Mouse (Mus musculus): ENCODE measurements around the gene Gpcpd1.

Gene Gpcpd1

DNA sequence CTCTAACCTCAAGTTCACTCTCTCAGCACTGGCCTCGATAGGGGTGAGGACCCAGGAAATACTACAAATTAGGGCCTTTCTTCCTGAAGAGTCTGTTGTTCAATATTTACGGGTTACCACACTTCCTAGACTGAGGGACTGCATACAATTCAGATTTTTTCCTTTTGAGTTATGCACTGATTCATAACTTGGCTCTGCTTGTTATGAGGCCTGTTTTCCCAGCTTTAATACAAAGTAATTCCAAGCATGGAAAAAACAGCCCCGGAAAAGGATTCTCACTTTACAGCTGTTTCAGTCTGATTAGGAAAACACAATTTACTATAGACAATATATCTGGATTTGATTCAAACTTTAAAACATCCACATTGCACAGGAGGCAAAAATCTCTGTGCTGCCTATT lies 1.5 kb downstream of the Gpcpd1 start:
- DNase-seq (ENCODE audit: low spot score in 2 of 2): no peak

GRCm38 (mm10) chr2:132584191-132584590 lies 3.3 kb downstream of the Gpcpd1 start:
- no peak for DNase-seq (ENCODE audit: low spot score in 2 of 2)

DNA sequence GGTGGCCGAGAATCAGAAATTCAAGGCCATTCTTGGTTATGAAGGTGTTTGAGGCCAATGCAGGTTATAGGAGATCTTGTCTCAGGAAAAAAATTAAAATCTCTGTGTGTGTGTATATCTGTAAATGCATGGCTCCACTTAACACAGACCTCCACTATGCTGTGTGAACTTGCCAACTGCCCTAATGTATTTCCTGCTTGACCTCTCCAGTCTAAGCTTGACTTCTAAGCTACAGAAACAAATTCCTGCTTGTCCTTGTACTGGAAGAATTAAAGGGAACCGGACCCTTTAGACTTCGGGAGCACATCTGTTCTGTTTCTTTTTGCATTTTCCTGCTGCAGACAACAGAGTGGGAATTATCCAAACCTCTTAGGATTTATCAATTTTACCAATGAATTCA lies 4.4 kb downstream of the Gpcpd1 start:
- no peak for DNase-seq (ENCODE audit: low spot score in 2 of 2)

- no peak for DNase-seq (ENCODE audit: low spot score in 2 of 2)
Measured at GRCm38 (mm10) chr2:132582227-132582626, 5.3 kb downstream of the Gpcpd1 start.

GRCm38 (mm10) chr2:132579689-132580088 lies 7.8 kb downstream of the Gpcpd1 start:
- DNase-seq (ENCODE audit: low spot score in 2 of 2): no peak

GRCm38 (mm10) chr2:132578711-132579110 lies 8.8 kb downstream of the Gpcpd1 start:
- no peak for DNase-seq (ENCODE audit: low spot score in 2 of 2)

DNA sequence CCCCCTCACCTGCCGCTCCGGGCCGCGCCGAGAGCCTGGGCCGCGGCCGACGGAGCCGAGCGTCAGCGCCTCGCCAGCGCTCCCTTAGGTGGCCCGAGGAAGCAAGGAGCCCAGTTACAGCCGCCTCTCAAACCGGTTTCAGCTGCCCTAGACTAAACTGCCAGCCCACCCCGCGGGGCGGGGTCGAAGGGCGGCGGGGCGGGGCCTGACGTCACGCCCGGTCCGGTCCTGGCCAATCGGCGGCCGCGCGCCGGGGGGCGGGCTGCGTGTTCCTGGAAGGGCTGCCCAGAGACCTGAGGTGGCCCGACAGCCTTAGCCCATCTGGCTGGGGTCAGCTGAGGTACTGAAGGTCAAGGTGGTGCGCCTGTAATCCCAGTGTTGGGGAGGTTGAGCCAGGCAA lies 9.5 kb downstream of the Gpcpd1 start:
- DNase-seq (ENCODE audit: low spot score in 2 of 2): peak; percentile 95 to 98

- peak; percentile 61 to 64 for DNase-seq (ENCODE audit: low spot score in 2 of 2)
Measured at GRCm38 (mm10) chr2:132577431-132577981, 10.0 kb downstream of the Gpcpd1 start.

DNA sequence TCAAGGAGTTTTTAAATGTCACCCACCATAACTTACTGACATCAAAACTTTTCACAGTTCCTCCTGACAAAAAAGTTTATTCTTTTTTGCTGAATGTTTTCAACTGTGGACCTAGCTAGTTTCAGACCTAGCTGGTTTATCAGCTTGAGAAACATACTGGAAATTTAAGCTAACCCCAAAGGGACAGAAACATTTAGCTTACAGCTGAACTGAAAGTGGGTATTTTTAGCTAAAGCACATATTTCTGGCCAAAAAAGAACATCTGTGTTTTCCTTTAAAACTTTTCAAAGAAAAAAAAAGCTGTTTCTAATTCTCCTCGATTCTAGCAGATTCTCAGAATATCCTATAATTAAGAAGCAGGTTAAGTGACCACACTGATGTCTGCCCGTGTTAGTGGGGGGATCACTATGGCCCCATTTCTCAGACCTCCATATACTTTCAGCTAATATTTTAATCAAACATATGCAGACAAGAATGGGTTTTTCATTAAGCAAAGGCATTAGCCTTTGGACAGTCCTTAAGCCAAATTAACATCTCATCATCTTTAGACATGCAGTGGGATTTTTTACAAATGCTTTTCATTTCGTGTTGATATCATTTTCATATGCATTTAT lies 10.9 kb downstream of the Gpcpd1 start:
- DNase-seq (ENCODE audit: low spot score in 2 of 2): no peak

GRCm38 (mm10) chr2:132575759-132576439 lies 11.6 kb downstream of the Gpcpd1 start:
- no peak for DNase-seq (ENCODE audit: low spot score in 2 of 2)

DNA sequence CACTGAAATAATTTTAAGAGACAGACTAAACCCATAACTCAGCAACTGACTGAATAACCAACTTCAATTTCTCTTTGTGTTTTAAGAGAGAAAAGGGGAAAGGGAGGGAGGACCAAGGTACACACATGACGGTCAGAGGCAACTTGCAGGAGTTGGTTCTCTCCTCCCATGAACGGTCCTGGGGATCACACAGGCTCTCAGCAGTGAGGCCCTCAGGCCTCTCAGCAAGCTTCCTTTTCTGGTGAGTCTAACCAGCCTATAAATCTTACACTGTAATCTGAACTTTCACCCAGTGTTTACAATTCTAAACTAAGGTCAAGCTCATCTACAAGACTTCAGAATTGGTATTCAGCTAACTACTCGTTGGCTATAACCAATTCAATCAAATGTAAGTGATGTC lies 12.3 kb downstream of the Gpcpd1 start:
- no peak for DNase-seq (ENCODE audit: low spot score in 2 of 2)

DNA sequence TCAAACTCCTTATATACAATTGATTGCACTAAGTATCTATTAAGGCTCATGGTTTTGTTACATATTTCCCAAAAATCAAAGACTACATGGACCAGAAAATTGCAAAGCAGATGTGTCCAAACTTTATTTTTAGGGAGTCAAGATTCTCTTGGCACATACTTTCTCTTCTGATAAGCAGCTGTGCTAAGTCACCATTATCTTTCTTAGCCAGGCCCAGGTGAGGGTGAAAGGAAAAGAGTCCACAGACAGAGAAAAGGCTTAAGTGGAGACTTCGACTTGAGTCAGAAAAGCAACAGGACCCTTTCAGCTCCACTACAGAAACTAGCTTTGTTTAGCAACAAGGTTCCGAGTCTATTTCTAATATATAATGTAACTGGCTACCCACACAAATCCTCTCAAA lies 14.2 kb downstream of the Gpcpd1 start:
- DNase-seq (ENCODE audit: low spot score in 2 of 2): no peak

- no peak for DNase-seq (ENCODE audit: low spot score in 2 of 2)
Measured at GRCm38 (mm10) chr2:132572651-132573050, 14.9 kb downstream of the Gpcpd1 start.

DNA sequence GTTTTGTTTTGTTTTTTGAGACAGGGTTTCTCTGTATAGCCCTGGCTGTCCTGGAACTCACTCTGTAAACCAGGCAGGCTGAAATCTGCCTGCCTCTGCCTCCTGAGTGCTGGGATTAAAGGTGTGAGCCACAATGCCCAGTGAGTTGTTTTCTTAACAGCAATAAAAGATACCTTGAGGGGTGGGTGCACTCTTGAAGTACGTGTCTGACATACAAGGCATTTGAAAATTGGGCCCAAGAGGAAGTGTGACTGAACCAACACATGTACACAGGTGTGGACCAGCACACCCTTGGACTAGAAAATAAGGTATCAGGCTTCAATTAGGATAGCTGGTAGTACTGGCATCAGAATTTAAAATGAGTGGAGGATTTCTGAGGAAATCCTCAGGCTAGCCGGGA lies 16.2 kb downstream of the Gpcpd1 start:
- no peak for DNase-seq (ENCODE audit: low spot score in 2 of 2)

DNA sequence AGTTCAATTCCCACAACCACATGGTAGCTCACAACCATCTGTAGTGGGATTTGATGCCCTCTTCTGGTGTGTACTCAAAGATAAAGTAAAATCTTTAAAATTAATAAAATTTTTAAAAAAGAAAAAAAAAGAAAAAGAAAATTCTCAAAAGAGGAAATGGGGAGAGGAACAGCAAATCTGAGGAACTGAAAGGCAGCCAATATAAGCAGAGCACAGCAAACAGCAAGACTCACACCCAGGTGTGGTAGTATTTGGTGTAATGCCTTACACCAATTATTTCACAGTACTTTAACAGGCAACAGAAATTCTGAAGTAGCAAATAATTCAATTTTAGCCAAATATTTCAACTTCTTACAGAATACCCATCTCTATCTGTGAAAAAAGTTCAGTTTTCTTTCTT lies 16.7 kb downstream of the Gpcpd1 start:
- no peak for DNase-seq (ENCODE audit: low spot score in 2 of 2)

DNA sequence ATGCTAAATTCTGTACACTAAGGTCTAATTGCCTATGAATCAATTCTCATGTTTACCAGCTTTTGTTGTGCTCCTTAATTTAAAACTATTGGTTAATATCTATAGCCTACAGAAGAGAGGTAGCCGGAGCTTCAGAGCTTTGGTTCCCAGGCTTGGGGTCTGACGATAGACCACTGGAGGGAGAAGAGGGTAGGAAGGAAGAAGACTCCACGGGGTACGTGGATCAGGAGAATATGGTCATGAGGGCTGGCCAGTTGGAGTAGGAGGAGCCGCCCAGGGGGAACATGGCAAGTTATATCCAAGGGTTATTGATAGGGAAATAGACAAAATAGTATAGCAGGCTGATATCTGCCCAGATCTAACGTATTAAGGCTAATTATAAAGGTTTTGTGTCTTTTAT lies 17.8 kb downstream of the Gpcpd1 start:
- no peak for DNase-seq (ENCODE audit: low spot score in 2 of 2)

DNA sequence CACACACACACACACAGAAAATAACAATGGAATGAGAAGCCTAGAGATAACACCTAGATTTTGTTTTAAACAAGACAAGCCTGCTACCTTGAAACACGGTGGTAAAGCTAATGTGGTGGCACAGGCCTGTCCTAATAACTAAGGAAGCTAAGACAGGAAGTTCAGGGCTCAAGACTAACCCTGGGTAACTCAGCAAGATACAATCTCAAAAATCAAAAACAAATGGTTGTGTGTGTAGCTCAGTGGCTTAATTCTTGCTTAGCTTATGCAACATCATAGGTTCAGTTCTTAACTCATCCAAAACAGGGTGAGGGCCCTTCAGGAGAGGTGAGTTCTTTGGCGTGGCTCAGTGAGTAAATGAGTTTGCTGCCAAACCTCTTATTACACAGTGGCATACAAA lies 20.1 kb downstream of the Gpcpd1 start:
- no peak for DNase-seq (ENCODE audit: low spot score in 2 of 2)

- no peak for DNase-seq (ENCODE audit: low spot score in 2 of 2)
Measured at GRCm38 (mm10) chr2:132561860-132562259, 25.7 kb downstream of the Gpcpd1 start.

DNA sequence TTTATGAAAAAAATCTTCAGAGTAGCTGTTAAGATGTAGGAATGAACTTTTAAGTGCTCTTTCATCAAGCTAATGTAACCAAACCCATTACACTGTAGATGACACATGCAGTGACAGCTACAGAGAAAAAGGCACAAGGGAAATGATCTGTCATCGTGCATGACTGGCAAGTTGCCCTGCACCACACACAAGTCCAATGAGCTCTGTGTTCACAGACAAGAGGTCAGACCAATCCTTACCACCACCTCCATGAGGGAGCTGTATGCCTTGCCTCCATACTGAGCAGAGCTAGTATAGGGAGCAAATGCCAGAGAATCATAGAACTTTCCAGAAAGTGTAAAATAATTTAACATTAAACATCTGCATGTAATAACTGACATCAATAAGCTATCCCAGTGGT lies 59.7 kb downstream of the Gpcpd1 start:
- DNase-seq (ENCODE audit: low spot score in 2 of 2): no peak

GRCm38 (mm10) chr2:132526894-132527532 lies 60.5 kb downstream of the Gpcpd1 start:
- DNase-seq (ENCODE audit: low spot score in 2 of 2): no peak

DNA sequence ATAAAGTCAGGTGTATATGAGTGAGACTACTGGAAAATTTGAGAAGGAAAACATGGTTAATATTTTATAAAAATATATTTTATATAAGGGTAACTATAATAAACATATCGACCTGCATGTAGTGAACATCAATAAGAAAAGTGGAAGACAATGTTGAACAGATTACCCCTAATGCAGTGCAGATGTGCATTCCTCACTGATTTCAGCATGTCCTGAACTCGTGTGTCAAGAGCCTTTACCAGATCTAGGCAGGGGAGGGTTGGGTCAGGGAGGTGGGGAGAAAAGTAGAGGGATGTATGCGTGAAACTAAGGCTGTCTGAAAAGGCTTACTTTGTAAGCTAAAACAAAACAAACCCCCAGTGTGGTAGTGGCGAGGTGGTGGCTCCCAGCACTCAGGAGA lies 61.4 kb downstream of the Gpcpd1 start:
- no peak for DNase-seq (ENCODE audit: low spot score in 2 of 2)

- no peak for DNase-seq (ENCODE audit: low spot score in 2 of 2)
Measured at GRCm38 (mm10) chr2:132518021-132518901, 69.3 kb downstream of the Gpcpd1 start.
